In the genomic region with DNA sequence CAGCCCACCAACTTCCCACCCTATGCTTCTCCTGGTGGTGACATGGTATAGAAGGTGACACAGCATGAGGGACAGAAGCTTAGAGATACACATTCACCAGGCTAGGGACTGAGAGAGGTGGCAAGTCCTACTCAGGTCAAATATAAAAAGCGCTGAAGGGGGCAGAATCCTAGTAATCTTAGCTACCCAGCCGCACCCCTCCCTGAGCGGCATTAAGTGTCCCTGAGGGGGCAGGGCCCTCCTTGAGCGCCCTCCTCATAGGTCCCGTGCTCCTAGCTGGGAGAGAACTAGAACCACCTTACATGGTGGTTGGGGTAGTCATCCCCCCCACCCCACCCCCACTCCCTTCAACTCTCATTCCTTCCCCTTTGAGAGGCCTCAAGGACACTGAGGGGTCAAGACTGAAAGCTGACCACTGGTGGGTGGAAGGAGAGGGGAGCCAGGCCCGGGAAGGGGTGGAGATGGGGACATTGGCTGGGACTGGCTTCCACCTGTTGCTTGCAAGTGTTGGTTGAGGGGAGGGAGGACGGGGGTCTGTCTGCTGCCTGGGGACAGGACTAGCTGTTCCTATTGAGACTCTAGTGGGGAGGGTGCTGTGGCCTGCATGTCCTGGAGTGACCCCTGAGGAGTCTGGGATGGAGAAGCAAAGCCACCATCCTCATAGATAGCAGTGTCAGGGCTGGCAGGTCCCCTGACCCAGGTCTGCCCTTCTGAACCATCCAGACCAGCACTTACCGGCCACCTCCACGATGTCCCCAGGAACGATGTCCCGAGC, we compare ENCODE assay signal across 26 mouse cellular contexts. TPM values are rescaled to one million over a fixed set of nuclear protein-coding genes. Genes with fewer than 3 reads are reported as not detected.
A peak's percentile ranks its signal among the peaks of the same experiment; 100 is the strongest.
DNase-seq lines count a peak whose midpoint lies in the region; ATAC-seq and TF ChIP-seq lines count a peak whose summit lies in the region.
"Had no signal": no experiment of that assay in that cellular context is flagged by ENCODE, and none has a peak within 500 bp of the region (broad histone marks: within the 10 kb centered on the region; RNA-seq: fewer than 3 reads in every experiment).

No protein-coding gene starts in this region.

- 70% methylated on average over 11 of the region's 11 CpGs for WGBS in heart, embryonic 10.5 days
- 80% methylated on average over 11 of the region's 11 CpGs for WGBS in limb, embryonic 13.5 days
- WGBS in limb, embryonic 10.5 days = 81% methylated on average over 11 of the region's 11 CpGs

- no peaks in the 10 kb centered on the region for H3K9me3 ChIP-seq in heart, embryonic 10.5 days
- no peaks in the 10 kb centered on the region for H3K9me3 ChIP-seq in limb, embryonic 13.5 days
- H3K9me3 ChIP-seq in limb, embryonic 10.5 days (replicated peaks) = no peaks in the 10 kb centered on the region
- H3K9me3 ChIP-seq: forebrain, embryonic 15.5 days; hindbrain, embryonic 12.5 days; intestine, embryonic 15.5 days; liver, embryonic 12.5 days had no signal

- no peak overlapping the region for H3K9ac ChIP-seq in limb, embryonic 13.5 days
- H3K9ac ChIP-seq: forebrain, embryonic 15.5 days; hindbrain, embryonic 12.5 days; intestine, embryonic 15.5 days; liver, embryonic 12.5 days; liver, postnatal 0 days had no signal

- no peaks in the 10 kb centered on the region for H3K36me3 ChIP-seq in heart, embryonic 10.5 days
- no peaks in the 10 kb centered on the region for H3K36me3 ChIP-seq in limb, embryonic 13.5 days
- H3K36me3 ChIP-seq in limb, embryonic 10.5 days = no peaks in the 10 kb centered on the region
- H3K36me3 ChIP-seq: forebrain, embryonic 15.5 days; hindbrain, embryonic 12.5 days; intestine, embryonic 15.5 days; liver, embryonic 12.5 days had no signal

- H3K4me2 ChIP-seq in limb, embryonic 13.5 days (replicated peaks) = peak overlapping the region; percentile 14; the same call in 1 of the 2 replicates
- H3K4me2 ChIP-seq: forebrain, embryonic 15.5 days; hindbrain, embryonic 12.5 days; intestine, embryonic 15.5 days; liver, embryonic 12.5 days had no signal

- peaks cover 56% of the 10 kb centered on the region for H3K4me1 ChIP-seq in heart, embryonic 10.5 days
- peaks cover 22% of the 10 kb centered on the region for H3K4me1 ChIP-seq in limb, embryonic 13.5 days
- H3K4me1 ChIP-seq in limb, embryonic 10.5 days = peaks cover 37% of the 10 kb centered on the region
- H3K4me1 ChIP-seq: forebrain, embryonic 15.5 days had no signal

- DNase-seq in heart, embryonic 10.5 days (ENCODE audit: low spot score) = no peak
- no peak for DNase-seq in heart, postnatal 36 days
- no peak for DNase-seq in limb, embryonic 10.5 days (ENCODE audit: low spot score)
- DNase-seq in gastrocnemius, postnatal 10 days = peak; percentile 59
- DNase-seq in skeletal muscle tissue, adult 2 months (ENCODE audit: low read depth, low spot score) = peak; percentile 95
- no peak for DNase-seq in left cerebral cortex, adult 2 months (ENCODE audit: extremely low spot score in 1 of 2, low spot score in 2 of 2)
- DNase-seq: adrenal gland, postnatal 10 days; cerebellum, adult 8-10 months; cerebellum, postnatal 25 days; heart, adult 11 months; kidney, adult 9 months; kidney, postnatal 25 days; liver, postnatal 0 days; lung, postnatal 4 days; midbrain, embryonic 14.5 days; right cerebral cortex, postnatal 25 days; spleen, adult 18-20 months; thymus, adult 2 months; thymus, postnatal 36 days had no signal

- intact Hi-C loops in heart, postnatal 36 days (cut with DNase I) = no loop called here
- intact Hi-C loops in left cerebral cortex, adult 2 months (cut with DNase I) = loop anchor here (5.0 kb wide), 1 partner anchor 127 kb away; no protein-coding TSS in a partner anchor

- ATAC-seq in limb, embryonic 13.5 days (ENCODE audit: low FRiP score, low read depth) = no peak
- ATAC-seq: forebrain, embryonic 15.5 days; hindbrain, postnatal 0 days; intestine, embryonic 15.5 days; liver, embryonic 12.5 days; liver, postnatal 0 days; Patski had no signal

- no peak for TF ChIP-seq CTCF in left cerebral cortex, adult 2 months (IDR thresholded peaks at IDR 0.05)

- peaks cover 11% of the 10 kb centered on the region; the same call in 1 of the 2 replicates for H3K27me3 ChIP-seq in heart, embryonic 10.5 days (ENCODE audit: insufficient read depth, poor library complexity, severe bottlenecking)
- H3K27me3 ChIP-seq in limb, embryonic 13.5 days = no peaks in the 10 kb centered on the region
- peaks cover 8% of the 10 kb centered on the region; the same call in 1 of the 2 replicates for H3K27me3 ChIP-seq in limb, embryonic 10.5 days (ENCODE audit: low read depth, poor library complexity, severe bottlenecking)
- H3K27me3 ChIP-seq: forebrain, embryonic 15.5 days; hindbrain, embryonic 12.5 days; intestine, embryonic 15.5 days; Patski had no signal

- H3K27ac ChIP-seq in heart, embryonic 10.5 days = peak overlapping the region; percentile 71
- no peak overlapping the region for H3K27ac ChIP-seq in limb, embryonic 13.5 days
- no peak overlapping the region for H3K27ac ChIP-seq in limb, embryonic 10.5 days
- H3K27ac ChIP-seq in left cerebral cortex, adult 2 months = no peak overlapping the region
- H3K27ac ChIP-seq: forebrain, embryonic 15.5 days; hindbrain, embryonic 12.5 days; hindbrain, postnatal 0 days; intestine, embryonic 15.5 days; liver, embryonic 12.5 days had no signal

- H3K4me3 ChIP-seq in heart, embryonic 10.5 days = no peak overlapping the region
- H3K4me3 ChIP-seq in limb, embryonic 13.5 days = no peak overlapping the region
- H3K4me3 ChIP-seq in limb, embryonic 10.5 days = no peak overlapping the region
- H3K4me3 ChIP-seq in left cerebral cortex, adult 2 months = no peak overlapping the region
- H3K4me3 ChIP-seq: forebrain, embryonic 15.5 days; hindbrain, embryonic 12.5 days; intestine, embryonic 15.5 days; liver, embryonic 12.5 days had no signal

RNA-seq across cellular contexts. Expression of a gene that starts 3.9 kb away (rescaled TPM):
- 6.8 and 9.5 TPM in 2 replicates for polyA plus RNA-seq in heart, embryonic 10.5 days (2016; fragmentation: Nextera tagmentation; extraction: Ambion mirVana)
- total RNA-seq in heart, postnatal 36 days (2021) = 1 to 10 TPM; 1.1 to 1.2 TPM
- polyA plus RNA-seq in limb, embryonic 13.5 days (2015; fragmentation: Nextera tagmentation; extraction: Ambion mirVana) = 90.2 and 93.8 TPM in 2 replicates
- 0.59 and 5.3 TPM in 2 replicates for polyA plus RNA-seq in limb, embryonic 10.5 days (2016; fragmentation: Nextera tagmentation; extraction: Ambion mirVana)
- over 10,000 TPM; 11,325 to 12,607 TPM for total RNA-seq in gastrocnemius, postnatal 10 days (2021)
- total RNA-seq in left cerebral cortex, adult 2 months (2021) = under 1 TPM; 0.14 to 0.35 TPM

RNA-seq across cellular contexts. Expression of a gene that starts 16.2 kb away (rescaled TPM):
- 46.3 and 47.1 TPM in 2 replicates for polyA plus RNA-seq in heart, embryonic 10.5 days (2016; fragmentation: Nextera tagmentation; extraction: Ambion mirVana)
- total RNA-seq in heart, postnatal 36 days (2021) = 10 to 100 TPM; 40.0 to 42.2 TPM
- polyA plus RNA-seq in limb, embryonic 13.5 days (2015; fragmentation: Nextera tagmentation; extraction: Ambion mirVana) = 56.6 and 61.4 TPM in 2 replicates
- polyA plus RNA-seq in limb, embryonic 10.5 days (2016; fragmentation: Nextera tagmentation; extraction: Ambion mirVana) = 55.1 and 62.5 TPM in 2 replicates
- 10 to 100 TPM; 52.0 to 53.7 TPM for total RNA-seq in gastrocnemius, postnatal 10 days (2021)
- 10 to 100 TPM; 76.5 to 78.3 TPM for total RNA-seq in left cerebral cortex, adult 2 months (2021)

RNA-seq across cellular contexts. Expression of a gene that starts 28.1 kb away (rescaled TPM):
- polyA plus RNA-seq in heart, embryonic 10.5 days (2016; fragmentation: Nextera tagmentation; extraction: Ambion mirVana) = 199 and 204 TPM in 2 replicates
- total RNA-seq in heart, postnatal 36 days (2021) = 100 to 1,000 TPM; 287 to 327 TPM
- 135 and 137 TPM in 2 replicates for polyA plus RNA-seq in limb, embryonic 13.5 days (2015; fragmentation: Nextera tagmentation; extraction: Ambion mirVana)
- polyA plus RNA-seq in limb, embryonic 10.5 days (2016; fragmentation: Nextera tagmentation; extraction: Ambion mirVana) = 182 and 207 TPM in 2 replicates
- 100 to 1,000 TPM in 1 of 2 experiments, 10 to 100 TPM in 1; 99.0 to 114 TPM for total RNA-seq in gastrocnemius, postnatal 10 days (2021)
- 10 to 100 TPM; 78.0 to 93.5 TPM for total RNA-seq in left cerebral cortex, adult 2 months (2021)

RNA-seq across cellular contexts. Expression of a gene that starts 30.5 kb away (rescaled TPM):
- 25.5 and 25.8 TPM in 2 replicates for polyA plus RNA-seq in heart, embryonic 10.5 days (2016; fragmentation: Nextera tagmentation; extraction: Ambion mirVana)
- 1 to 10 TPM; 7.5 to 9.0 TPM for total RNA-seq in heart, postnatal 36 days (2021)
- polyA plus RNA-seq in limb, embryonic 13.5 days (2015; fragmentation: Nextera tagmentation; extraction: Ambion mirVana) = 36.6 and 37.0 TPM in 2 replicates
- polyA plus RNA-seq in limb, embryonic 10.5 days (2016; fragmentation: Nextera tagmentation; extraction: Ambion mirVana) = 30.3 and 36.9 TPM in 2 replicates
- 10 to 100 TPM; 11.4 to 15.2 TPM for total RNA-seq in gastrocnemius, postnatal 10 days (2021)
- 10 to 100 TPM; 14.7 to 14.8 TPM for total RNA-seq in left cerebral cortex, adult 2 months (2021)

RNA-seq across cellular contexts. Expression of a gene that starts 44.2 kb away (rescaled TPM):
- polyA plus RNA-seq in heart, embryonic 10.5 days (2016; fragmentation: Nextera tagmentation; extraction: Ambion mirVana) = 43.6 and 52.3 TPM in 2 replicates
- total RNA-seq in heart, postnatal 36 days (2021) = 10 to 100 TPM; 37.1 to 37.9 TPM
- 49.9 and 51.8 TPM in 2 replicates for polyA plus RNA-seq in limb, embryonic 13.5 days (2015; fragmentation: Nextera tagmentation; extraction: Ambion mirVana)
- polyA plus RNA-seq in limb, embryonic 10.5 days (2016; fragmentation: Nextera tagmentation; extraction: Ambion mirVana) = 60.6 and 62.5 TPM in 2 replicates
- 10 to 100 TPM; 33.6 to 45.6 TPM for total RNA-seq in gastrocnemius, postnatal 10 days (2021)
- 100 to 1,000 TPM; 131 to 139 TPM for total RNA-seq in left cerebral cortex, adult 2 months (2021)

Comparison
In these comparisons a context has a peak if more than half of its experiments do, and no peak if none do; other contexts are left out.
1. DNase-seq: peak in gastrocnemius, postnatal 10 days (single experiment) and skeletal muscle tissue, adult 2 months (single experiment); none in heart, embryonic 10.5 days (single experiment), heart, postnatal 36 days (0 of 2), limb, embryonic 10.5 days (single experiment) and left cerebral cortex, adult 2 months (0 of 2).
2. RNA of a gene that starts 3.9 kb away (total RNA-seq): 11,325 to 12,607 TPM in gastrocnemius, postnatal 10 days; 1.1 to 1.2 TPM in heart, postnatal 36 days and 0.14 to 0.35 TPM in left cerebral cortex, adult 2 months; every median in the first group is over 1,000 times any median in the second.